Mouse (Mus musculus): ENCODE measurements at regions not wholly inside any gene's neighbourhood (a gene's known extent, or its start where the extent isn't known, plus 50 kb on each side); places are given as distances from the start of the nearest gene placed in this dataset.

- peak; percentile 57 for ATAC-seq
- TF ChIP-seq CTCF (IDR thresholded peaks at IDR 0.05) = peak; percentile 75
- in situ Hi-C loops (cut with MboI; ENCODE audit: low pct_unique_long_range_greater_than_20kb) = no loop called here
- ChIA-PET POLR2A (interaction anchor here (1.1 kb wide), 1 partner anchor 26 kb away, joined by 3 read pairs; no protein-coding TSS in a partner anchor), CTCF (no interaction called here)
- no peaks in the 10 kb centered on the region for H3K27me3 ChIP-seq
- DNase-seq (ENCODE audit: low read depth, low spot score) = no peak
These were observed 147.6 kb upstream of the Kcnab2 start for GRCm38 (mm10) chr4:152625032-152626003.

GRCm38 (mm10) chr4:152622022-152622777 is 144.5 kb upstream of the Kcnab2 start:
- ChIA-PET POLR2A (no interaction called here), CTCF (no interaction called here)
- in situ Hi-C loops (cut with MboI; ENCODE audit: low pct_unique_long_range_greater_than_20kb) = no loop called here
- DNase-seq (ENCODE audit: low read depth, low spot score) (no peak), ATAC-seq (no peak)
- no peaks in the 10 kb centered on the region for H3K27me3 ChIP-seq
- no peak for TF ChIP-seq CTCF (IDR thresholded peaks at IDR 0.05)

GRCm38 (mm10) chr4:152617636-152618035 is 140.0 kb upstream of the Kcnab2 start:
- CTCF ChIA-PET = no interaction called here
- POLR2A ChIA-PET = no interaction called here
- H3K27me3 ChIP-seq = peaks cover 8% of the 10 kb centered on the region
- ATAC-seq (no peak), DNase-seq (ENCODE audit: low read depth, low spot score) (no peak)
- TF ChIP-seq CTCF (IDR thresholded peaks at IDR 0.05) = no peak
- in situ Hi-C loops (cut with MboI; ENCODE audit: low pct_unique_long_range_greater_than_20kb) = no loop called here

GRCm38 (mm10) chr4:152615155-152615554 is 137.5 kb upstream of the Kcnab2 start:
- POLR2A ChIA-PET = interaction anchor here (0.6 kb wide), 1 partner anchor 123 kb away, joined by 3 read pairs; no protein-coding TSS in a partner anchor
- no peak for ATAC-seq
- CTCF ChIA-PET = no interaction called here
- no peak for TF ChIP-seq CTCF (IDR thresholded peaks at IDR 0.05)
- H3K27me3 ChIP-seq = peaks cover 11% of the 10 kb centered on the region
- in situ Hi-C loops (cut with MboI; ENCODE audit: low pct_unique_long_range_greater_than_20kb) = no loop called here
- DNase-seq (ENCODE audit: low read depth, low spot score) = no peak

GRCm38 (mm10) chr4:152614356-152615100 is 136.9 kb upstream of the Kcnab2 start:
- H3K27me3 ChIP-seq = peaks cover 11% of the 10 kb centered on the region
- TF ChIP-seq CTCF (IDR thresholded peaks at IDR 0.05) = no peak
- ChIA-PET POLR2A (interaction anchor here (0.6 kb wide), 2 partner anchors 24 to 122 kb away, joined by 3 read pairs; no protein-coding TSS in a partner anchor), CTCF (no interaction called here)
- DNase-seq (ENCODE audit: low read depth, low spot score) (no peak), ATAC-seq (no peak)
- in situ Hi-C loops (cut with MboI; ENCODE audit: low pct_unique_long_range_greater_than_20kb) = no loop called here
